Mouse (Mus musculus): Measurements from ENCODE around the gene Sox10.

Sox10 gene

DNA sequence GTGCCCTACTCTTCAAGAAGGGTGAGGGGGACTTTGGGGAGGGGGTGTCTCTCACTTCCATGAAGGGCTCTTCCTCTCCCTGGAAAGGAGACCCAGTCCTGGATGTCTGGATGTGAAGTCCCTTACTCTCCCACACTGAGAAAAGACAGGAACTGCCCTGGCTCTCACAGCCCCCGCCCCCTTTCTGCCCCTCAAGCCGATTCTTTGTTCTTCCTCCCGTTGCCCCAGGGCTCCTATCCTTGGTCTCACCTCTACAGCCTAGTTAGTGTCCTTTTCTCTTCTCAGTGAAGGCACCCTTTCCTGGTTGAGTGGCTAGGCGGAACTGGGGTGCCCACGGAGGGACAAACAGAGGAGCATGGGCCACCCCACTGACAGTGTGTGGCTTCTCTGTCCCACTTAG, at the start of gene Sox10:
TSS of gene Sox10 (minus strand) at position 101 of the 400 bp plus-strand sequence.
- no peak for DNase-seq

DNA sequence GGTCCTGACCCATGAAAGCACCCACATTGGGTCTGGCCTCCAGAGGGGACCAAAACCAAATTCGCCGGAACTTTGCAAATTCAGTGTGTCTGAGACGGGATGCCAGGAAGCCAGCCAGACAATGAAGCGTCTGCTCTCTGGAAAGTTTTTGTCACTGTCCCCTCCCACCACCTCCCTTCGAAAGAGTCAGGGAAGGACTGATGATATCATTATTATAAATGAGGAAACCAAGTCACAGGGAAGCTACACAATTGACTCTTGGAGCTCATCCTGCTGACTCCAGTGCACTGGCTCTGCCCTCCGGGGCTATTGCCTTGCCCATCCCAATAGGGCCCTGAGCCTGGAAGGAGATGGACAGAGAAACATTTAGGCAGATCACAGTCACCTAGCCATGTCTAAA, 48.6 kb upstream of the Sox10 start:
- no peak for DNase-seq

DNA sequence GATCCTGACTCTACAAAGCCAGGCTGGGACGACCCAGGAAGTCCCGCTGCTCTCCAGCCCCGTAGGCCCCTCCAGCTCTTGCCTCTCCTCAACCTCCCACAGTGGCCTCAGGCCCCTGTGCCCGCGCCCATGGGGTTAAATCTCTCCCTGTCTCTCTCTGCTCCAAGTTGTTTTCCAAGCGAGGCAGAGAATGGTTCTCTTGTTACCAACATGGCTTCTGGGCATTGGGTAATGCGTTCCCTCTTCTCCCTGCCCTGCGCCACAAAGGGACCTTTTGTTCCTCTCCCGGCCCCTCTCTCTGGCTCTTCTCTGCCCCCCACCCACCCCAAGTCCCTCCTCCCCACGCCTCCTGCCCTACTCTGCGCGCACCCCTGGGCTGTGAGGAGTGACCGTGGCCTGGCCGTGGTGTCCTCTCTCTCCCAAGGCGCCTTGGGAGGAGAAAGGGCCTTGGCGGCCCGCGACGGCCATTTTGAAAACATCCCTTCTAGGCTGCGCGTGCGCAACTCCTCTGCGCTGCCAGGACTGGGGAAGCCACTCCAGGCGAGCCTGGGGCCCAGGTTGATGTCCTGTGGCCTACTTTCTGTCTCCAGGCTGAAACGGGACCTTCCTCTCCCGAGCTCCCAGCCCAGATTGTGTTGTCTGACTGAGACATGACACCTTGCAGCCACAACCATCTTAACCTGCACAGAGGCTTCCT, 47.9 kb upstream of the Sox10 start:
- DNase-seq: no peak

DNA sequence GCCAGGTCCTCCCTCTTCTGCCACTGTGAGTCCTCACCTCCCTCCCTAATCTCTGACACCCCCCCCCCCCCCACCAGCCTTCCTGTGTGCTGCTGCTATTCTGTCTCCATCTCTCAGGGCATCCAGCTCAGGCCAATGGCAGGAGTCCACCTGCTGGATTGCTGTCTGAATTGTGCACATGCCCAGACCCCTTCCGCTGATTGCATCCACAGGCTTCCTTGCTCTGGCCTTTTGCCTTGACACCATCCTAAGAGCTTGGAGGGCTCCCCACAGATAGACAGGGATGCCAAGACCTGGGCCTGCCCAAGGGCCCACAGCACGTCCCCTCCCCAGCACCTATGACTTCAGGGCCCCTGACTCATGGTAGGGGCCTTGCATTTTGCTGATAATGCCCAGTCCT, 45.3 kb upstream of the Sox10 start:
- DNase-seq: no peak

DNA sequence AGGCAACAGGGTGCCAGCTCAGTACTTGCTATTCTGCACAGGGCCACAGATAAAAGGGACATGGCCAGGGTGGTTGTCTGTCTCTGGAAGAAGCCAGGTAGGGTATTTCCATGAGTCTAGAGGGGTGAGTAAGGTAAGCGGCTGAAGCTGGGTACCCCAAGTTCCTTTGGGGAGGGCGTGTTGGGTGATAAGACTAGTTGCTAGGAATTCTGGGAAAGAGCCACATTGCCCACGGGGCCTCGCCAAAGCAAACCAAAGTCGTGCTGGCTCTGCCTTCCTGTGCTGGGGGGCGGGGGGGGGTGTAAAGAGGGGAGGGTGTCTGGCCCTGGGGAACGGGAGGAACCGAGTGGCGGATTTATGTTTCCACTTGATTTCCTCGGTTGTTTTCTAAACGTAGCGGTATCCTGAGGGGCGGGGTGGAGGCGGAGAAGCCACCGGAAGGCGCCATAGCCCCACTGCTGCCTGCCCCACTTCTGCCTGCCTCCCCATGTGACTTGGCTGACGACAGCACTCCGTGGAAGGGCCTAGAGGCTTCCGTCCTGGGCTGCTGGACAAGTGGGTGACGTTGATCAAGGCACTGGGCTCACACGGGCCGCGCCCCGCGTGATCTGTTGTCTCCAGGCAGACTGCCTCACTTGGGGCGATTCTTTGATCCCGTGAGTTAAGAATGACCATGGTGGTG, 43.9 kb upstream of the Sox10 start:
- peak; percentile 45 to 63 for DNase-seq

DNA sequence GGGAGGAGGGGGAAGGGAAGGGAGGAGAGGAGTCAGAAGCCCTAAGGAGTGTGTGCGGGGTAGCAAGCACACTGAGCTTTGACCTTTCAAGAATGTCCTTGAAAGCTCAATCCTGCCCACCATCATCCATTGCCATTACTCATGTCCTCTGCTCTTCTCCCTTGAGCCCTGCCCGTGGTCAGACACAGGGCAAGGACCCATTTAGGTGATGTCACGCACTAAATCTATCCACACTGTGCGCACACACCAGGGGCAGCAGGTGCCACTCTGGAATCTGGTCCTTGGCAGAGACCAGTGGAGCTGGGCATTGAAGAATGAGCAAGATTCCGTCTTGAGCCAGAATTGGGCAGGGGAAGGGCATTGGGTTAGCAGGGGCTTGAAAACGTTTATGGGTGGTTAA, 43.2 kb upstream of the Sox10 start:
- no peak for DNase-seq

DNA sequence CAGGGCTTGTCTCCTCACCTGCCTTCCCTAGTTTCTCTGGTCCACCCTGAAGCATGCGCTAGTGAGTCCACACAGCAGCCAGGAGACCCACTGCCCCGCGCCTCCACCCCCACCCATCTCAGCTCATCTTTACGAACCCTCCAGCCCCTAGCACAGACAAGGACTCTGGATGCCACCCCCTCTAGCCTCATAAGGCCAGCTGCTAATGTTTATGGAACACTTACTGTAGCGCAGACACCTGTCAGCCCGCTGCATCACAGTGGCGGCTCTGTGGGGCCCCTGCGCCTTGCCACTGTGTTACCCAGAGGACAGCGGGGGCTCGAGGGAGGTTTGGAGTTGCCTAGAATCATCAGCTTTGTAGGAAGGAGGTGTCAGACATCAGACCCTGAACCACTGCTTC, 37.5 kb upstream of the Sox10 start:
- no peak for DNase-seq

DNA sequence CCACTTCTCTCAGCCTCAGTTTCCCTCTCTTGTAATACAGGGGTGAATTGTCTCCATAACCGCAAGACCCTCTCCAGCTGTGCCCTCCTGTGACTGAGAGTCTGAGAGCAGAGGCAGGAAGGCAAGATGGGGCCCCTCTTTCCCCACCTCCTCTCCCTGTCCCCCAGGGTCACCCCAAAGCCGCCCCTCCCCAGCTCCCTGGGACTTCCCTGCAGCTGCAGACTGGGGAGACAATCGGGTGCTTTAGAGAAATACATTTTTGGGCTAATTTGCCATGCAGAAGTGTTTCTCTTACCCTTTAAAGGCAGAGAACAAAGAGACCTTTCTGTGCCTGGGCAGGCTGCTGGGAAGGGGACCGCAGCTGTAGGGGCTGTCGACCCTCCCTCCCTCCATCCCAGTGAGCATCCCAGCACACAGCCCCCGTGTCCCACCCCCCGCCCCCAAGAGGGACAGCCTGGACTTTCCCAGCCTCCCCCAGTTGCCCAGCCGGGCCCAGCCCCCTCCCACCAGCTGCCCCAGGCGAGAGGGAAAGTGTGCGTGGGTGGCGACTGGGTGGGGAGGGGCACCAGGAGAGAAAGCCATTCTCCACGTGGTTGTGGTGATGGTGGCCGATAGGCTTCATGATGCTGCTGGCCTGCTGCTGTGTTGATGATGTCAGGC, 36.6 kb upstream of the Sox10 start:
- peak in 1 of 2 experiments; percentile 26 for DNase-seq

DNA sequence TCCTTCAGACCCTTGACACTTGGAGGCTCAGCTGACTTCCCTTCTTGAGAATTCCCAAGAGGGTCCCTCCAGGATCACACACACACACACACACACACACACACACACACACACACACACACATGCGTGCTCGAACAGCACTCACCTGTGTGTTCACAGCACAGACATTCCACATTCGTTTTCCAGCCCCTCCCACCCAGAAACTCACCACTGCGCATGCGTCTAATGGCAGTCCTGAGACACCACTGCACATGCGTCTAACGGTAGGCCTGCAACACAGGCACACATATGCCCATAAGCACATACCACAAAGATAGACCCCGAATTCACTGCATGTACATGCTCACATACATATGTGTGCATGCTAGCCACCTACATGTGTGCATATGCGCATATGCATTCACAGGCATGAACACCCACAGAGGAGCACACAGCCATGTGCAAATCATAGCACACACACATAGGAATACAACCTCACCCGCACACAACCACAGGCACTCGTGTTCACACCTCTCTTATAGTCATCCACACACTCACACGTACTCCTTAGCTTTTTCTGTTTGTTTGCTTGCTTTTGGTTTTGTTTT, 34.4 kb upstream of the Sox10 start:
- DNase-seq: no peak

GRCm38 (mm10) chr15:79195492-79195891, 30.5 kb upstream of the Sox10 start:
- no peak for DNase-seq

- no peak for DNase-seq
Measured at GRCm38 (mm10) chr15:79194946-79195345, 29.9 kb upstream of the Sox10 start.

GRCm38 (mm10) chr15:79194048-79194447, 29.0 kb upstream of the Sox10 start:
- DNase-seq: no peak

GRCm38 (mm10) chr15:79192885-79193845, 28.1 kb upstream of the Sox10 start:
- DNase-seq: peak; percentile 12 to 49

GRCm38 (mm10) chr15:79192450-79192849, 27.4 kb upstream of the Sox10 start:
- DNase-seq: no peak

GRCm38 (mm10) chr15:79191426-79191825, 26.4 kb upstream of the Sox10 start:
- DNase-seq: no peak

GRCm38 (mm10) chr15:79187819-79188218, 22.8 kb upstream of the Sox10 start:
- DNase-seq: no peak

GRCm38 (mm10) chr15:79185213-79185612, 20.2 kb upstream of the Sox10 start:
- DNase-seq: no peak

- DNase-seq: no peak
Measured at GRCm38 (mm10) chr15:79176905-79177304, 11.9 kb upstream of the Sox10 start.

- DNase-seq: no peak
Measured at GRCm38 (mm10) chr15:79166712-79167111, 1.7 kb upstream of the Sox10 start.

DNA sequence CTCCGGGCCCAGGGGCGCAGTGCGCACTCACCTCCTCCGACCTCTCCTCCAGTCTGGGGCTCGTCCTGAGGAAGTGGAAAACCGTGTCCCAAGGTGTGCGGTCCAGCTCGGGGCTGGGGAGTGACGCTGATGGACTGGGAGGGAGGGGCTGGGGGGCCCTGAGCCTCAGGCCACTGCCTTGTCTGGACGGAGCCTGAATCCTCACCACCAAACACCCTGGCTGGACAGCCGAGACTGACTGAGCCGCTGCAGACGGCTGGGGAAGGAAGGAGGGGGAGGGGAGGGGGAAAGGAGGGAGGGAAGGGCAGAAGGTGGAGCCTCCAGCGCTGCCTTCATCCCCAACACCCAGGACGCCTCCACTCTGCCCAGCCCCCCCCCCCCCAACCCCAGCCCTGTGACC, 789 bp downstream of the Sox10 start:
- no peak for DNase-seq

DNA sequence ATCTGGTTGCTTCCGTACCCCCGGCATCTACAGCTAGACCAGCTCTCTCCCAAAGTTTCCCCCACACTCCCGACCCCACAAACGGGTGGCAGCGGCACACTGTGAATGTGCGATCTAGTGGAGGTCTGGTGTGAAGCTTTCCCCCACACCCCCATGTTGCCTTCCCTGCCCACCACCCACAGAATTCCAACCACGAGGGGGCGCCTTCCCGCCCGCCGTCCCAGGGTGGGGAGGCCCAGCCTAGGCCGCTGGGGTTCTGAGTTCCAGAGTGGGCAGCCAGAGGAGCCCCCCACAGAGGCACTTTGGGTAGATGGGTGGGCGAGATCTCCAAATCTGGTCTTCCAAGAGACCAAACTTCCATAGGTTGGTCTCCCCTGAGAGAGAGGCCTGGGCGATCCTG, 2.2 kb downstream of the Sox10 start:
- peak in 1 of 2 experiments; percentile 24 for DNase-seq

GRCm38 (mm10) chr15:79162301-79162700, 2.7 kb downstream of the Sox10 start:
- no peak for DNase-seq

All from kidney, postnatal 4 days (tissue).